Mouse (Mus musculus) megakaryocyte, embryonic 14.5 days (primary cell): ENCODE measurements around the gene Bin2. TPM values are rescaled to one million over a fixed set of nuclear protein-coding genes. Genes with fewer than 3 reads are reported as not detected.
A peak's percentile ranks its signal among the peaks of the same experiment; 100 is the strongest.

Experiments used
- H3K27me3 ChIP-seq: replicated peaks from 2 replicates; pipeline ENCODE3; 2012; ENCODE audit warnings: inconsistent platforms
- H3K36me3 ChIP-seq: replicated peaks from 2 replicates; pipeline ENCODE3; 2012; ENCODE audit warnings: low read length, inconsistent platforms, mixed read lengths
- H3K4me1 ChIP-seq: 2 replicates; pipeline ENCODE4 v1.6.1; 2012; ENCODE audit warnings: inconsistent platforms
- H3K4me3 ChIP-seq: replicated peaks from 2 replicates; pipeline ENCODE3; 2012; ENCODE audit warnings: moderate library complexity, mild to moderate bottlenecking, inconsistent platforms
- H3K9me3 ChIP-seq: 2 replicates; pipeline ENCODE4 v1.6.1; 2012; ENCODE audit warnings: inconsistent platforms
- FLI1 ChIP-seq: IDR thresholded peaks from 2 replicates; pipeline ENCODE4 v1.6.1; 2012; ENCODE audit warnings: low read length, inconsistent platforms, mixed read lengths
- GATA1 ChIP-seq: IDR thresholded peaks from 3 replicates; pipeline ENCODE4 v1.6.1; 2012; ENCODE audit warnings: mixed read lengths, low read length, inconsistent platforms, borderline replicate concordance
- polyA plus RNA-seq: library from polyadenylated mRNA; stranded (reverse); fragments of >175 nt; gene quantifications from 2 replicates; pipeline ENCODE4 v1.2.3, GENCODE M21; 2012; ENCODE audit warnings: low replicate concordance; ENCODE audit not compliant: insufficient read depth

Gene Bin2
- polyA plus RNA-seq, 1 experiment, result 2,082 TPM

- peaks cover 38% of the 10 kb centered on the region for H3K36me3 ChIP-seq
- H3K4me3 ChIP-seq, result peak overlapping the region; percentile 91
- 0 out of 2 replicates have a peak, but pooled peaks cover 4% of the 10 kb centered on the region for H3K9me3 ChIP-seq
- peaks cover 97% of the 10 kb centered on the region for H3K4me1 ChIP-seq
- no peaks in the 10 kb centered on the region for H3K27me3 ChIP-seq
- TF ChIP-seq GATA1, result no peak
- TF ChIP-seq FLI1, result no peak
Observed at GRCm38 (mm10) chr15:100675486-100675885, 6.1 kb upstream of the Bin2 start.

DNA sequence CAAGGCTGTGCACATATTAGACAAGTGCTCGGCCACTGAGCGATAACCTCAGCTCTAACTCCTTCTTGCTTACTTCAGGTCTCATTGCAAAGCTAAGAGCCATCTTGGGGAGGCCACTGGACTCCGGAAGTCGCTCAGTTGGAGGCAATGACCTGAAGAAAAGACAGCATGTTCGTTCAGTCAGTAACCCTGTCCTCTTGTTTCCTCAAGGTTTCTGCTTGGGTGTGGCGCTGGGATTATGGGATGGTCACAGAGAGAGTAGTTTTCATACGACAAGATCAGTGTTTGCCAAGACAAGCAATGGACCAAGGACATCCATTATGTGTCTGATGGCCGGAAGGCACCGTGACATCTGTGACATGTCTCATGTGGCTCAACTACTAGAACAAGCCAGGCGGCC is 5.2 kb upstream of the Bin2 start:
- H3K4me3 ChIP-seq, result peak overlapping the region; percentile 91
- peaks cover 97% of the 10 kb centered on the region for H3K4me1 ChIP-seq
- H3K27me3 ChIP-seq, result no peaks in the 10 kb centered on the region
- 0 out of 2 replicates have a peak, but pooled peaks cover 4% of the 10 kb centered on the region for H3K9me3 ChIP-seq
- TF ChIP-seq GATA1 (no peak), FLI1 (no peak)
- peaks cover 29% of the 10 kb centered on the region for H3K36me3 ChIP-seq

DNA sequence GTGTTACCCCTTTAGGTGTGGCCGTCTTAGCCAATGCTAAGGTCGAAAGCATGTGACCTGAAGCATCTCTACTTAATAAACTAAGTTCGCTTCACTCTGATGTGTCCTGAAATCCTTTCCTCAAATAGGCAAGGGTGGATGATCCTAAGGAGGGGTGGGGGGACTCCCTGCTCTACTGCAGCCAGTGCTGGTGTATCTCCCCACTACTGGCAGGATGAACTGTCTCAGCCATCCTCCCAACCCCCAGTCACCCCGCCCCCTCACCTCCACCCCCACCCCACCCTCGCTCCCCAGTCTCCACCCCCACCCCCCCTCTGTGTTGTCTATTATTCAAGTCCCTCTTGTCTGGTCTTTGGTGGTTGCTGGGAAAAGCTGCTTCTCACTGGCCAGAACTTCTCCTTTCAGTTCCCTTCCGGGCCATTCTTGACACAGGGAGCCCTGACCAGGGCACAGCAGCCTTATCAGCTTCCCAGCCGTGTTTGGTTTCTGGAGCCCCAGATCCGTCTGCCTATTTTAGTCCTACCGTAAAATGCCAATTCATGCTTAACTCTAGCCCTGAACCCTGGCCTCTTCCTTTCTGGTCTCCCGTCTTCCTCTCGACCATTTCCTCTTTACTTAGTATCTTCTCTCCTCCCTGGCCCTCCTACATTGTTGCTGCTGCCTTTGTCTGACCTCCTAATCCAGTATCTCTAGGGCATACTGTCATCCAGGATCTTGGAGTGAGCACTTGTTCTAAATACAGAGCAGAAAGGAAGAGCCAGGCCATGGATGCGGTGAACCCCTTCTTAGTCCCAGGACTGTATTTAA is 4.4 kb upstream of the Bin2 start:
- H3K36me3 ChIP-seq, result peaks cover 24% of the 10 kb centered on the region
- peaks cover 95% of the 10 kb centered on the region for H3K4me1 ChIP-seq
- TF ChIP-seq FLI1 (0 out of 2 replicates have a peak, but pooled peaks have one; percentile 10), GATA1 (peak; percentile 92)
- 0 out of 2 replicates have a peak, but pooled peaks cover 3% of the 10 kb centered on the region for H3K9me3 ChIP-seq
- no peaks in the 10 kb centered on the region for H3K27me3 ChIP-seq
- peak overlapping the region; percentile 91 for H3K4me3 ChIP-seq

- H3K27me3 ChIP-seq, result no peaks in the 10 kb centered on the region
- no peak overlapping the region for H3K4me3 ChIP-seq
- no peaks in the 10 kb centered on the region for H3K9me3 ChIP-seq
- no peak for TF ChIP-seq FLI1
- no peak for TF ChIP-seq GATA1
- H3K4me1 ChIP-seq, result peaks cover 73% of the 10 kb centered on the region
- H3K36me3 ChIP-seq, result peaks cover 34% of the 10 kb centered on the region
Observed at GRCm38 (mm10) chr15:100670833-100671232, 1.5 kb upstream of the Bin2 start.

DNA sequence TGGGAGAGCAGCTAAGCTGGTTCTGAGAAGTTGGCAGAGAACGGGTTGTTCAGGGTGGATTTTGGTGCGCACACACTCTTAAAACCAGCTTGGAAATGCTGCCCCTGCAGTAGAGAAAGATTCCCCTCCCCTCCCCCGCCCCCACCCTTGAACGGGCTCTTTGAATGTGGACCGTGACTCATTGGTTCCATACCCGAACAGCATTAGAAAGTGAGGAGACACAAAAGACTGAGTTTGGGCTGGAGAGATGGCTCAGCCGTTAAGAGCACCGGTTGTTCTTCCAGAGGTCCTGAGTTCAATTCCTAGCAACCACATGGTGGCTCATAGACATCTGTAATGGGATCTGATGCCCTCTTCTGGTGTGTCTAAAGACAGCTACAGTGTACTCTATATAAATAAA is 651 bp upstream of the Bin2 start:
- Histone ChIP-seq H3K4me1 (peaks cover 73% of the 10 kb centered on the region), H3K4me3 (peak overlapping the region; percentile 91), H3K36me3 (peaks cover 42% of the 10 kb centered on the region), H3K9me3 (no peaks in the 10 kb centered on the region), H3K27me3 (no peaks in the 10 kb centered on the region)
- TF ChIP-seq FLI1 (no peak), GATA1 (no peak)

DNA sequence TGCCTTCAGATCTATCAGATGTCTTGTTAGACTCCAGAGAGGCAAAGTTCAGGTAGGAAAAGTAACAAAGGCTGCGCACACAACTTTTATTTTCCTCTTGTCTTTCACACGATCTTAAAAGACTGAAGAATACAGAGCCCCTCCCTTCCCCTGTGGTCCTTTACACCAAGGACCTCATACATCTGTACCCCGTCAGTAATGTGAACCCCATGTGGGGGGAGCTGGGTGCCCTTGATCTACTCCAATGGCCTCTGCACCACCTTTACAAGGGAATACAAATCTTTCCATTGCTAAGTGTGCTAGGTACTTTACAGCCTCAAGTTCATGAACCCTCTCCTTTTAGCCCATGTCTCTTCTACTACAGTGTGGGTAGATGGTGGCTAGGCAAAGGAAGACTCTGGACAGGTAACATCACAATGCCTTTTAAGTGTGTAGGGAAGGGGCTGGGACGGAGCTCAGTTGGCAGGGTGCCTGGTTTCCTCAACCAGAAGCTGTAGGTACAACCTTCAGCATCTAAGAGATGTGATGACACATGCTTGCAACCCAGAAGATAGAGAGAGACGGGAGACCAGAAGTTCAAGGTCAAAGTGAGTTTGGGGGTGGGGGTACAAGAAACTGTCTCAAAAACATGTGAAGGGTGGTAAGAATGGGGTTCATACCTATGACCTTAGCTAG is 1.3 kb downstream of the Bin2 start:
- H3K4me3 ChIP-seq, result peak overlapping the region; percentile 91
- H3K36me3 ChIP-seq, result peaks cover 62% of the 10 kb centered on the region
- no peaks in the 10 kb centered on the region for H3K9me3 ChIP-seq
- peaks cover 73% of the 10 kb centered on the region for H3K4me1 ChIP-seq
- no peaks in the 10 kb centered on the region for H3K27me3 ChIP-seq
- no peak for TF ChIP-seq GATA1
- TF ChIP-seq FLI1, result no peak

- peak overlapping the region; percentile 91 for H3K4me3 ChIP-seq
Observed at GRCm38 (mm10) chr15:100667420-100667819, 1.9 kb downstream of the Bin2 start.

GRCm38 (mm10) chr15:100666851-100667250 is 2.5 kb downstream of the Bin2 start:
- Histone ChIP-seq H3K4me3 (peak overlapping the region; percentile 91), H3K4me1 (peaks cover 73% of the 10 kb centered on the region), H3K27me3 (no peaks in the 10 kb centered on the region), H3K9me3 (no peaks in the 10 kb centered on the region), H3K36me3 (peaks cover 73% of the 10 kb centered on the region)
- no peak for TF ChIP-seq FLI1
- no peak for TF ChIP-seq GATA1

More at GRCm38 (mm10) chr15:100667420-100667819, 1.9 kb downstream of the Bin2 start:
- TF ChIP-seq FLI1 (no peak), GATA1 (no peak)
- Histone ChIP-seq H3K36me3 (peaks cover 68% of the 10 kb centered on the region), H3K9me3 (no peaks in the 10 kb centered on the region), H3K4me1 (peaks cover 73% of the 10 kb centered on the region), H3K27me3 (no peaks in the 10 kb centered on the region)

DNA sequence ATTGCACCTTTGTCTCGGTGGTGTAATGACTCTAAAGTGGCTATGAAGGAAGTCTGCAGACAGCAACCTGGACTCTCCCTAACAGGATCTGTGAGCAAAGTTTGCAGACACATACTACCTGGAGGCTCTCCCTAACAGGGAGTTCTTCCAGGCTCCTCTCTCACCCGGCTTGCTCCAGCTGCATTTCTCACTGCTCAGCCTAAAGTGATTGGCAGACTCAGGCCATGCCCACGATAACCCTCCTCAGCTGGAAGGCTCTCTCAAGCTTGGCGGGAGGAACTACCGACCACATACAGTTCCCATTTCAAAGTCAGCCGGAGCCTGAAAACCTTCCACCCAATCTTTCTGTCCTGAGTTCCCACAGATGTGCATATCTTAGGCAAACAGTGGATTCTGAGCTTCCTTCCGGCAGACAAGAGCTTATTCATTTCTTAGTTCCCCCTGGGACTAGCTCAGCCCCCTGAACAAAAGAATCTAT is 3.1 kb downstream of the Bin2 start:
- peak; percentile 72; the same call in 2 of the 3 replicates for TF ChIP-seq GATA1
- TF ChIP-seq FLI1, result 0 out of 2 replicates have a peak, but pooled peaks have one; percentile 57
- H3K4me1 ChIP-seq, result peaks cover 73% of the 10 kb centered on the region

More for the DNA sequence above, 3.1 kb downstream of the Bin2 start:
- Histone ChIP-seq H3K36me3 (peaks cover 76% of the 10 kb centered on the region), H3K4me3 (peak overlapping the region; percentile 91), H3K27me3 (no peaks in the 10 kb centered on the region), H3K9me3 (no peaks in the 10 kb centered on the region)
